Mouse (Mus musculus): ENCODE measurements around the gene Olfr1375. TPM values are rescaled to one million over a fixed set of nuclear protein-coding genes. Genes with fewer than 3 reads are reported as not detected.
A peak's percentile ranks its signal among the peaks of the same experiment; 100 is the strongest.
"Not testable (repeated sequence)": the region's sequence is repeated elsewhere in the genome, so short reads cannot be mapped to it uniquely, and the experiment has no call there.

Olfr1375 gene
- polyA plus RNA-seq (2016; fragmentation: Nextera tagmentation; extraction: Ambion mirVana) = not detected in 2 replicates

GRCm38 (mm10) chr11:51047809-51048208, at the start of gene Olfr1375:
TSS of gene Olfr1375 (plus strand) at chr11:51048109.
- H3K36me3 ChIP-seq; H3K9me3 ChIP-seq; H3K4me1 ChIP-seq (replicated peaks); H3K27me3 ChIP-seq (ENCODE audit: insufficient read depth, poor library complexity, severe bottlenecking); DNase-seq (ENCODE audit: low spot score); H3K4me3 ChIP-seq; H3K27ac ChIP-seq: not testable (repeated sequence)
- 82% methylated on average over 3 of the region's 3 CpGs for WGBS

GRCm38 (mm10) chr11:51003296-51003695, 44.6 kb upstream of the Olfr1375 start, which contains the start of gene Olfr51:
TSS of gene Olfr51 (plus strand) at chr11:51003596.
- Histone ChIP-seq H3K9me3 (no peaks in the 10 kb centered on the region), H3K27ac (no peak within 1 kb of the TSS), H3K4me3 (no peak within 1 kb of the TSS), H3K27me3 (ENCODE audit: insufficient read depth, poor library complexity, severe bottlenecking) (no peaks in the 10 kb centered on the region), H3K4me1 (replicated peaks) (no peaks in the 10 kb centered on the region), H3K36me3 (no peaks in the 10 kb centered on the region)
- no peak for DNase-seq (ENCODE audit: low spot score)
- WGBS = 79% methylated on average over 5 of the region's 5 CpGs

GRCm38 (mm10) chr11:51011821-51012220, 36.1 kb upstream of the Olfr1375 start:
- Histone ChIP-seq H3K4me1 (replicated peaks) (no peaks in the 10 kb centered on the region), H3K4me3 (no peak overlapping the region), H3K9me3 (no peaks in the 10 kb centered on the region), H3K27me3 (ENCODE audit: insufficient read depth, poor library complexity, severe bottlenecking) (no peaks in the 10 kb centered on the region), H3K36me3 (no peaks in the 10 kb centered on the region), H3K27ac (no peak overlapping the region)
- WGBS = 88% methylated on average over 5 of the region's 5 CpGs
- no peak for DNase-seq (ENCODE audit: low spot score)

GRCm38 (mm10) chr11:51013936-51014335, 34.0 kb upstream of the Olfr1375 start, which contains the start of gene Olfr54:
TSS of gene Olfr54 (plus strand) at chr11:51014236.
- Histone ChIP-seq H3K4me1 (replicated peaks) (no peaks in the 10 kb centered on the region), H3K27ac (no peak within 1 kb of the TSS), H3K4me3 (no peak within 1 kb of the TSS), H3K9me3 (no peaks in the 10 kb centered on the region), H3K36me3 (no peaks in the 10 kb centered on the region), H3K27me3 (ENCODE audit: insufficient read depth, poor library complexity, severe bottlenecking) (no peaks in the 10 kb centered on the region)
- DNase-seq (ENCODE audit: low spot score) = no peak
- 76% methylated on average over 1 of the region's 1 CpGs for WGBS

GRCm38 (mm10) chr11:51016341-51016740, 31.6 kb upstream of the Olfr1375 start:
- H3K9me3 ChIP-seq = no peaks in the 10 kb centered on the region
- H3K4me3 ChIP-seq = no peak overlapping the region
- DNase-seq (ENCODE audit: low spot score) = no peak
- H3K4me1 ChIP-seq (replicated peaks) = no peaks in the 10 kb centered on the region
- WGBS = 49% methylated on average over 2 of the region's 2 CpGs
- H3K36me3 ChIP-seq = no peaks in the 10 kb centered on the region
- H3K27me3 ChIP-seq (ENCODE audit: insufficient read depth, poor library complexity, severe bottlenecking) = no peaks in the 10 kb centered on the region
- no peak overlapping the region for H3K27ac ChIP-seq

- H3K4me1 ChIP-seq (replicated peaks); H3K27ac ChIP-seq; H3K4me3 ChIP-seq; H3K36me3 ChIP-seq; DNase-seq (ENCODE audit: low spot score); H3K27me3 ChIP-seq (ENCODE audit: insufficient read depth, poor library complexity, severe bottlenecking); H3K9me3 ChIP-seq: not testable (repeated sequence)
- 83% methylated on average over 11 of the region's 11 CpGs for WGBS
These were observed 21.1 kb upstream of the Olfr1375 start for GRCm38 (mm10) chr11:51026811-51027210.

- H3K27me3 ChIP-seq (ENCODE audit: insufficient read depth, poor library complexity, severe bottlenecking); H3K27ac ChIP-seq; DNase-seq (ENCODE audit: low spot score); H3K9me3 ChIP-seq; H3K36me3 ChIP-seq; H3K4me3 ChIP-seq; H3K4me1 ChIP-seq (replicated peaks): not testable (repeated sequence)
- 78% methylated on average over 8 of the region's 8 CpGs for WGBS
These were observed 18.5 kb upstream of the Olfr1375 start for GRCm38 (mm10) chr11:51029381-51029780.

GRCm38 (mm10) chr11:51030225-51030624, 17.7 kb upstream of the Olfr1375 start:
- Histone ChIP-seq H3K4me1 (replicated peaks) (no peaks in the 10 kb centered on the region), H3K4me3 (no peak overlapping the region), H3K27me3 (ENCODE audit: insufficient read depth, poor library complexity, severe bottlenecking) (no peaks in the 10 kb centered on the region), H3K36me3 (no peaks in the 10 kb centered on the region), H3K9me3 (no peaks in the 10 kb centered on the region), H3K27ac (no peak overlapping the region)
- DNase-seq (ENCODE audit: low spot score) = no peak
- 90% methylated on average over 2 of the region's 2 CpGs for WGBS

GRCm38 (mm10) chr11:51032851-51033250, 15.1 kb upstream of the Olfr1375 start:
- no peaks in the 10 kb centered on the region for H3K4me1 ChIP-seq (replicated peaks)
- H3K27ac ChIP-seq = no peak overlapping the region
- WGBS = 17% methylated on average over 1 of the region's 1 CpGs
- H3K9me3 ChIP-seq = peaks cover 2% of the 10 kb centered on the region; the same call in 1 of the 2 replicates
- no peaks in the 10 kb centered on the region for H3K27me3 ChIP-seq (ENCODE audit: insufficient read depth, poor library complexity, severe bottlenecking)
- DNase-seq (ENCODE audit: low spot score) = peak; percentile 20
- H3K36me3 ChIP-seq = no peaks in the 10 kb centered on the region
- H3K4me3 ChIP-seq = no peak overlapping the region

GRCm38 (mm10) chr11:51034141-51034540, 13.8 kb upstream of the Olfr1375 start:
- not testable (repeated sequence) for DNase-seq (ENCODE audit: low spot score); H3K4me1 ChIP-seq (replicated peaks); H3K4me3 ChIP-seq; H3K27ac ChIP-seq; H3K9me3 ChIP-seq; H3K27me3 ChIP-seq (ENCODE audit: insufficient read depth, poor library complexity, severe bottlenecking); H3K36me3 ChIP-seq

- Histone ChIP-seq H3K4me3 (no peak overlapping the region), H3K27me3 (ENCODE audit: insufficient read depth, poor library complexity, severe bottlenecking) (no peaks in the 10 kb centered on the region), H3K36me3 (no peaks in the 10 kb centered on the region), H3K4me1 (replicated peaks) (no peaks in the 10 kb centered on the region), H3K27ac (no peak overlapping the region), H3K9me3 (peaks cover 2% of the 10 kb centered on the region; the same call in 1 of the 2 replicates)
- DNase-seq (ENCODE audit: low spot score) = no peak
- 91% methylated on average over 2 of the region's 2 CpGs for WGBS
These were observed 12.0 kb upstream of the Olfr1375 start for GRCm38 (mm10) chr11:51035951-51036350.

- not testable (repeated sequence) for H3K9me3 ChIP-seq; DNase-seq (ENCODE audit: low spot score); H3K27me3 ChIP-seq (ENCODE audit: insufficient read depth, poor library complexity, severe bottlenecking); H3K4me3 ChIP-seq; H3K4me1 ChIP-seq (replicated peaks); H3K27ac ChIP-seq; H3K36me3 ChIP-seq
- WGBS = 77% methylated on average over 3 of the region's 3 CpGs
These were observed 3.1 kb upstream of the Olfr1375 start for GRCm38 (mm10) chr11:51044776-51045175.

GRCm38 (mm10) chr11:51051678-51052077, 3.8 kb downstream of the Olfr1375 start:
- DNase-seq (ENCODE audit: low spot score) = no peak
- H3K4me3 ChIP-seq = no peak overlapping the region
- H3K36me3 ChIP-seq = no peaks in the 10 kb centered on the region
- 70% methylated on average over 2 of the region's 2 CpGs for WGBS
- H3K9me3 ChIP-seq = no peaks in the 10 kb centered on the region
- no peaks in the 10 kb centered on the region for H3K4me1 ChIP-seq (replicated peaks)
- no peak overlapping the region for H3K27ac ChIP-seq
- no peaks in the 10 kb centered on the region for H3K27me3 ChIP-seq (ENCODE audit: insufficient read depth, poor library complexity, severe bottlenecking)

- no peak for DNase-seq (ENCODE audit: low spot score)
- H3K4me3 ChIP-seq = no peak overlapping the region
- H3K9me3 ChIP-seq = no peaks in the 10 kb centered on the region
- no peaks in the 10 kb centered on the region for H3K27me3 ChIP-seq (ENCODE audit: insufficient read depth, poor library complexity, severe bottlenecking)
- WGBS = 58% methylated on average over 3 of the region's 3 CpGs
- H3K4me1 ChIP-seq (replicated peaks) = no peaks in the 10 kb centered on the region
- no peak overlapping the region for H3K27ac ChIP-seq
- H3K36me3 ChIP-seq = no peaks in the 10 kb centered on the region
These were observed 5.3 kb downstream of the Olfr1375 start for GRCm38 (mm10) chr11:51053230-51053629.
